Mouse (Mus musculus): ENCODE measurements around the gene Ing5. TPM values are rescaled to one million over a fixed set of nuclear protein-coding genes. Genes with fewer than 3 reads are reported as not detected.

Ing5 gene
- polyA plus RNA-seq (2015; fragmentation: Illumina TruSeq; extraction: RNeasy Lipid Tissue Mini Kit (QIAGEN cat#74804); ENCODE audit: low read depth, low replicate concordance): 8.7 TPM

DNA sequence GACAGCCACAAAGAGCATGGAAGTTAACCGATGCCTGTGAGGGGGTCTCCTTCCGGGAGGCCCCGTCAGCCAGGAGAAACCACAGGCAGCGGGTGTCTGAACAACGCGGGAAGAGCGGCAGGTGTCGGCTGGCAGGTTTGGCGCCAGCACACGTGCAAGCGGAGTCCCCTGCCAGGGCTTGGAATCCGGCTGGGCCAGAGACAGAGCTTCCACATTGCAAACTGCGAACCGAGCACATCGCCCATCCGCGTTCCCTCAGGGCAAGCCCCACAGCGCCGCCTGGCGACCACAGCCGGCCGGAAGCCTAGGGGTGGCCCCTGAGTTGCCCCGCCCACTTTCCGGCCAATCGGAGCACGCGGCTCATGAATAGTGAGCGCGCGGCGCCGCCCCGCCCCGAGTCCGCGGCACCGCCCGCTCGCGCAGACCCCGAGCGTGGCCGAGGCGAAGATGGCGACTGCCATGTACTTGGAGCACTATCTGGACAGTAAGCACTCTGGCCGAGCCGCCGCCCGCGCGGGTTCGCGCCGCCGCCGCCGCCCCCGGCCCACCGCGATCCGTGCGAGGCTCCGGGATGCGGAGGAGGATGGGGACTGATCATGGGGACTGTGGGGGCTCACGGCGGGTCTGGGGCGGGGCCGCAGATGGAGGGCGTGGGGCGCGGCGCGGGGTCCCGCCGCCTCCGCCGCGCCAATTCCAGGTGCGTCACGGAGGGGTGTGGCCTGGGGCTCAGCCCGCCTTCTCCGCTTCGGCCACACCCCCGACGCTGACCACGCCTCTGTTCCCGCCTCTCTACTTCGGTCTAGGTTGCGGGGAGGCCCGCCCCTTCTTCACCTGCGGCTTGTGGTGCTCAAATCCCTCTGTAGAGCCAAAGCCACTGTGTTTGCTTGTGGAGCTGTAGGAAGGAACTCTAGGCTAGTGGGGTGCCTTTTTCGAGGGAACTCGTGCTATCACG lies at the start of gene Ing5:
Gene Ing5, plus strand, starts transcription at position 410 of the 952 bp plus-strand sequence.

DNA sequence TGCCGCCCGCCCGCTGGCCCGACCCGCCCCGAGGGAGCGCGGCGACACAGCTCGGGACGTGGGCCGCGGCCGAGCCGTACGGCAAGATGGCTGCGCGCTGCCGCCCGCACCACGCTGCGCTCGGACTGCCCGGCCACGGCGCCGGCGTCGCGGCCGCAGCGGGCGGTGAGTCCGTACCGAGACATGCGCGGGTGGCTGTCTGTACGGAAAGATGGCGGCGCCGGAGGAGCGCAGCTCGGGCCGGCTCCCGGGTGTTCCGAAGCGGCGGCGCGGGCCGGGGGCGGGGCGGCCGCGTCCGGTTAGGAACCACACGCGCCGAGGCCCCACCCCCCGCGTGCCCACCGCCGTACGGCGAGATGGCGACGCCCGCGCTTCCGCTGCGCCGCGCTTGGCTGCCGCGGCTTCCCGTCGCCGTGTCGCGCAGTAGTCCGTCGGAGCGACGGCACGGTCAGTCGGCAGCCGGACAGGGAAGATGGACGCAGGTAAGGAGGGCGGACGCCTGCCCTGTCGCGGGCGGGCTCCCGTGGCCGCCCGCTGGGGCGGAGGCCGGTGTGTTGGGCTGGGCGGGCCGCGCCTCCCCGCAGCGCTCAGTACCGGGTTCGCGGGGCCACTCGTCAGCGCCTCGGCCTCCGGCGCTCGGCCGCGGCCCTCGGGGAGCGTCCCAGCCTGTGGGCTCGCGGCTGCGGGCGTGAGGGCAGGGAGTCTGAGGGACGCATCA lies 49.0 kb upstream of the Ing5 start, which contains the start of gene Thap4:
Gene Thap4, minus strand, starts transcription at position 292 of the 718 bp plus-strand sequence.

DNA sequence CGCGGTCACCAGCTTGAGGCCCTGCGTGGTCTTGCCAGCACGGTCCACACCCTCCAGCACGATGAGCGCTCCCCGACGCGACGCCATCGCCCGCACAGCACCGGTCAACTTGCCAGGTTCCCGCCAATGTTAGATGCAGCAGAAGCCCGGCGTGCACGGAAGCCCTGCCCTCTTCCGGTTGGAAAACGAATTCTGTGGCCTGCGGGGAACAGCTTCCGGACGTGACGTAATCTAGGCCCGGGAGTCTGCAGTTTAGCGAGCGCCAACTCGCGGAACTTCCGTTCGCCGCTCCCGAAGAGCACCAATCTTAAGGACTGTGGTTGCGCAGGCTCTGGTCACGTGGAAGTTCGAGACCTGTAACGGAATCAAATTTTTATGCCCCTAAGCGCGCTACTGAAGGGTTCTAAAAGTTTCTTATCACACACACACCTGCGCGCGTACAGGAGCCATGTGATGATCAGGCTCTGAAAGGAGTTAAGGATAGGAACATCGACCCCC lies 2.0 kb upstream of the Ing5 start, which contains the start of gene Dtymk:
Gene Dtymk, minus strand, starts transcription at position 194 of the 498 bp plus-strand sequence.

DNA sequence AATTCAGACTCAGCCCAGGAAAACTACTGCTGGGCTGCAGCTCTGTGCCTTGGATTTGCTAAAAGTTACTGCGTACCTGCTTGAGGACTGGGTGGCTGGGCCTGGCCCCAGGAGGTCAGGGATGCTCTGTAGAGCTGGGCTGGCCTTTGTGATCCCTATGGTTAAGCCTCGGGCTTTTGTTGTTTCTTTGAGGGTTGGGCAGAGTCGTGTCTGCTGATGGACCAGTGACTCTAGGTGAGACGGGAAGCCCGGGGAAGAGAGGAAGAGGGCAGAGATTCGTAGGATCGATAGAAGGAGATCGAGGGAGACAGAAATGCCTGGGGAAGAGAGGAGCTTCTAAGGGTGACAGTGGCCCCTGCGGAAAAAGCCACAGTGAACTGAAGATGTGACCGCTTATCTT lies 20.8 kb downstream of the Ing5 start, which contains the start of gene D2hgdh:
Gene D2hgdh, plus strand, starts transcription at position 301 of the 400 bp plus-strand sequence.

DNA sequence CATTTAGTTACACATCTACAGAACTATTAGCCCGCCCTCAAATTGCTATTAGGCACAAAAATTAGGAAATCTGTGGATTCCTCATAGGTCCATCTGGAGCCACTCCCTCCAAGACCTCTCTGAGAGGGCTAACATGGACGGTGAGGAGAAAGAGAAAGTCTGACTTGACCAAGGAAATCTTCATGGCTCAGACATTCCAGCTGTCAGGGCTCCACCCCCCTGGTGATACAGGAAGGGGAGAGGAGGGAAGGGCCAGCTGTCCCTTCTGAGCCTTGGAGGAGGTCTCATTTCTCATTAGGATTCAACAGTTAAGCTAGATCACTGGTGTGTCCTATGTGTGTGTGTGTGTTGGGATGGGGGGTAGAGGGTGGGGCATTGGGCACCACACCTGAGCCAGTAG lies 57.3 kb downstream of the Ing5 start, which contains the start of gene Gal3st2:
Gene Gal3st2, plus strand, starts transcription at position 259 of the 400 bp plus-strand sequence.

Other genes starting within 250 kb of the Ing5 start
- gene Stk25, start 145.3 kb upstream of the Ing5 start, polyA plus RNA-seq (2015; fragmentation: Illumina TruSeq; extraction: RNeasy Lipid Tissue Mini Kit (QIAGEN cat#74804); ENCODE audit: low read depth, low replicate concordance): 382 TPM
- gene Bok, start 118.3 kb upstream of the Ing5 start, polyA plus RNA-seq (2015; fragmentation: Illumina TruSeq; extraction: RNeasy Lipid Tissue Mini Kit (QIAGEN cat#74804); ENCODE audit: low read depth, low replicate concordance): 74.7 TPM
- gene Atg4b, start 52.5 kb upstream of the Ing5 start, polyA plus RNA-seq (2015; fragmentation: Illumina TruSeq; extraction: RNeasy Lipid Tissue Mini Kit (QIAGEN cat#74804); ENCODE audit: low read depth, low replicate concordance): 69.7 TPM
- gene Thap4, start 49.1 kb upstream of the Ing5 start, polyA plus RNA-seq (2015; fragmentation: Illumina TruSeq; extraction: RNeasy Lipid Tissue Mini Kit (QIAGEN cat#74804); ENCODE audit: low read depth, low replicate concordance): 41.9 TPM
- 63.4 TPM for gene Dtymk, start 2.0 kb upstream of the Ing5 start, polyA plus RNA-seq (2015; fragmentation: Illumina TruSeq; extraction: RNeasy Lipid Tissue Mini Kit (QIAGEN cat#74804); ENCODE audit: low read depth, low replicate concordance)
- gene D2hgdh, start 20.9 kb downstream of the Ing5 start, polyA plus RNA-seq (2015; fragmentation: Illumina TruSeq; extraction: RNeasy Lipid Tissue Mini Kit (QIAGEN cat#74804); ENCODE audit: low read depth, low replicate concordance): 12.0 TPM
- gene Gal3st2, start 57.3 kb downstream of the Ing5 start, polyA plus RNA-seq (2015; fragmentation: Illumina TruSeq; extraction: RNeasy Lipid Tissue Mini Kit (QIAGEN cat#74804); ENCODE audit: low read depth, low replicate concordance): not detected
- gene Gal3st2b, start 114.3 kb downstream of the Ing5 start, polyA plus RNA-seq (2015; fragmentation: Illumina TruSeq; extraction: RNeasy Lipid Tissue Mini Kit (QIAGEN cat#74804); ENCODE audit: low read depth, low replicate concordance): not detected
- not detected for gene Gal3st2c, start 186.5 kb downstream of the Ing5 start, polyA plus RNA-seq (2015; fragmentation: Illumina TruSeq; extraction: RNeasy Lipid Tissue Mini Kit (QIAGEN cat#74804); ENCODE audit: low read depth, low replicate concordance)
- 5.9 TPM for gene Neu4, start 216.5 kb downstream of the Ing5 start, polyA plus RNA-seq (2015; fragmentation: Illumina TruSeq; extraction: RNeasy Lipid Tissue Mini Kit (QIAGEN cat#74804); ENCODE audit: low read depth, low replicate concordance)
- gene Pdcd1, start 248.6 kb downstream of the Ing5 start, polyA plus RNA-seq (2015; fragmentation: Illumina TruSeq; extraction: RNeasy Lipid Tissue Mini Kit (QIAGEN cat#74804); ENCODE audit: low read depth, low replicate concordance): not detected